Mouse (Mus musculus) 3T3-L1 (cell line): ENCODE measurements around the gene Ago4.
A peak's percentile ranks its signal among the peaks of the same experiment; 100 is the strongest.

Source experiments
- DNase-seq: peaks from one replicate; pipeline ENCODE4 v3.0.0-alpha.2; 2015; ENCODE audit warnings: low read depth, low spot score

Gene Ago4

GRCm38 (mm10) chr4:126473031-126473430, 60.2 kb downstream of the Ago4 start:
- peak; percentile 6 for DNase-seq

DNA sequence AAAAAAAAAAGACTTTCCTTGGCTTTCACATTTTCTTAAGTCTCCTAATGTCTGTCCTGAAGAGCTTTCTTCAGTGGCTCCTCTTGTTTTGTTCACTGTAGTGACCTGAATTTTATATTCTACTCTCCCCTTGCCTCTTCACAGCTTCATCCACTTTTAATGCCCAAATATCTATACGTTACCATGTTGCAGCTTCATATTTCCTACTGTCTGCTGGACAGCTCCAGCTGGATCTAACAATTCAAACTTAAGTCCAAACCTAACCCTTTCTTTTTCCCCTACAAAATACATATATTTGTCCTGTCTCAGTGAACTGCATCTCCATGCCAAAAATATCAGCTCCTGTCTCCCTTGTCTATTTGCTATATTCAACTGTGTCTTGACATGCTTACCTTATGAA, 63.9 kb downstream of the Ago4 start:
- DNase-seq: peak; percentile 27

DNA sequence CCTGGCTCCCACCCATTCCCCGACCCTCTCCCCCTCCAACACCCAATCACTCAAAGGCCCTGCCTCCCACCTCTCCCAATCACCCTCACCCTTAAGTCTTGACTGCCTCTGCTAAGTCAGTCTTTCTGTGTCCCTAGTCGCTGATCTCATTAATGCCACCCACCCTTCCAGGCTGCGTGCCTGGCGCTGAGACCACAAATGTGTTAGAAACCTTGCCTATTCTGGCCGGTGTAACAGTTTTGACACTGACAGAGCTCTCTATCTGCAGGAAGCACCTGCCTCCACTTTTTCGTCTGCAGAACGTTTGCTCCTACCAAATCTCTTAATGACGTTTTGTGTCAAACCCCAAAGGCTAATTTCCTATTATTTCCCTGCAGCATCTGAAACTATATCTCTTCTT, 64.3 kb downstream of the Ago4 start:
- peak; percentile 14 for DNase-seq

- DNase-seq: peak; percentile 88
Measured at GRCm38 (mm10) chr4:126468285-126468901, 64.9 kb downstream of the Ago4 start, which contains the start of gene Ago1. TSS of gene Ago1 (minus strand) at chr4:126468583.

DNA sequence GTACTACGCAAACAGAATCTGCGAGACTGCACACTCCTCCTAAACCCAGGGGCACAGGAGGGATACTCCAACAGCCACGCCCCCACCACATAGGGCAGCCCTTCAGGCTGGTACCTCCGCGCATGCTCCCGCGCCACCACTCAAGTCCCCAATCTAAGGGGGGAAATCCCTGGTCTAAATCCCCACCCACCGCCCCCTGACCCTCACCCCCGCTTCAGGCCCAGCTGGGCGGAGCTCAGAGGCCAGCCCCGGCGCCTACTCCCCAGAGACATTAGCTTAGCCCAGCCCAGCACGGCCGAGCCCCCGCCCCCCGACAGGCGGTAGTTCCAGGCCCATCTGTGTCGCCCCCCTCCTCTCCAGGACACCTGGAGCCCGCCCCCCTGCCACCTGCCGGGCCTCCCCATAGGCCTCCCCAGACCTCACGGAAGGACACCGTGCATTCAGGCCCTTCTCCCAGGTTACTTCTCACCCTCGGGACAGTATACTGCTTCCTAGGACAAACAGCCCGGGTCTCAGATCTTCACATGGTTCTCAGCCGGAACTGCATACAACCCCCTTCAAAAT, 65.5 kb downstream of the Ago4 start:
- DNase-seq: peak; percentile 52

DNA sequence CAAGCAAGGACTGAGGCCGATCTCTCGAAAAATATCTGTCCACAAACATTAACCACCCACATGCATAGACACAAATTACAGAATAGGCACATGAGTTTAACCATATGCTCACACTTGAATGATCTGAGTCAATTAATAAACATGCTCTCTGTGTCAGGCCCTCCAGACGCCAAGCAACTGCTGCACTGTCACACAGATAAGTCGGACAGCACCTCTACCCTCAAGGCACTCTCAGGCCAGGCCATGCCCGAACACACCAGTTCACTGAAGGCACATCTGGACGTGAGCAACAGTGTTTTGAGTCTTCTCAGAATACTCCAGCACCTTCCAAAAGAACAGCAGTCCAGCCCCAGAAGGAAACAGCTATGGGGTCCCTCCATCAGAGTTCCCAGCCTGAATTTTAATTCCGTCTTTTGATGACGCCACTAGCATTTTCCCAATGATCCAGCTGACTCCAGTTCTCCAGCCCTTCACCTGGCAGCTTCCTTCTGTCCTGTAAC, 67.0 kb downstream of the Ago4 start:
- DNase-seq: no peak

DNA sequence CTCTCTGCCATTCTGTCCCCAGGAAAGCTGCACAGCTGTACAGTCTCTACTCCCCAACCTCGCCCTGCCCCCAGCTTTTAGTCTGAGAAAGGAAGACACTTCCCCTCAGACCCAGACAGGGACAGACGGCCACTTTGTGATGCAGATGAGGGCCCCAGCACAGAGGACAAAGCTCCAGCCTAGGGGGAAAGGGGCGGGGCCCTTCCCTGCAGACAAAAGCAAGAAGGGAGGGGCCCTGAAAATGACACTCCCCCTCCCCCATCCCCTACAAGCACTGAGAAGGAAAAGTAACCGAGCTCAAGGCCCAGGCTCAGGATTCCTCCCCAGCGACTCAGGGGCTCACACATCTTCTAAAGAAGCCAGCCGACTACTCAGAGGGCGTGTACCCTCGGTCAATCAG, 67.4 kb downstream of the Ago4 start:
- peak; percentile 34 for DNase-seq

DNA sequence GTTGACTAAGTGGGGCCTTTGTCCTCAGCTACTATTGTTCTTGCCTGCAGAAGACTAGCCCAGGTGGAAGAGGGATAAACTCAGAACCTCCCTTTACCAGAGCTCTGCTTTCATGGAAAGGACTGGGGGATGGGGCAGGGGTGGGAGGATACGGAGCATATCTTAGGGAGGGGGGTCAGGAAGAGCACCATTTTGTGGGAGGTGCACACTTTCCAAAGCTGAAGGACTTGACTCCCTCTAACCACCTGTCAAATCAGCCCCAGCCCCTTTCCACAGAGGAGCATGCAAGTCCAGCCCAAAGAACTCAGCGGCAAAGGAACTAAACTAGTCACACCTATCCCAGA, 68.4 kb downstream of the Ago4 start:
- DNase-seq: no peak

- DNase-seq: no peak
Measured at GRCm38 (mm10) chr4:126464189-126464891, 68.9 kb downstream of the Ago4 start.

GRCm38 (mm10) chr4:126455441-126455840, 77.8 kb downstream of the Ago4 start:
- no peak for DNase-seq

- no peak for DNase-seq
Measured at GRCm38 (mm10) chr4:126454547-126455254, 78.6 kb downstream of the Ago4 start.

- DNase-seq: no peak
Measured at GRCm38 (mm10) chr4:126450268-126450667, 83.0 kb downstream of the Ago4 start.

DNA sequence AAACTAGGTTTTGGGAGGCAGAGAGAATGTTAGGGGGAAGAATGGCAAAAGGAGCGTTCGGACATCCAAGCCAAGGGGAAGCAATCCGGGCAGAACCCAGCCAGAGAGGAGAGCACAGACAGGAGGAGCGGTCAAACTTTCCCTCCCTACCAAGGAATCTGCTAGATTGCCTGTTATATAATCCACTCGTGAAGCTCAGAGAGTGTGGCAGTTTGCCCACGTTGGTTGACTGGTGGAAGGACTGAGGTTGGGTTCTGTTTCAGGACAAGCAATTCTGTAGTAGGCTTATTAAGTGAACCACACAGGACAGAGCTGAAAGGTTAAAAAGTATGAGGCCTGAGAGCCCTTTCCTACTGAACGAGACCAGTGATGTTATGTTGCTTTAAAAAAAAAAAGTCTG, 86.1 kb downstream of the Ago4 start:
- DNase-seq: no peak

DNA sequence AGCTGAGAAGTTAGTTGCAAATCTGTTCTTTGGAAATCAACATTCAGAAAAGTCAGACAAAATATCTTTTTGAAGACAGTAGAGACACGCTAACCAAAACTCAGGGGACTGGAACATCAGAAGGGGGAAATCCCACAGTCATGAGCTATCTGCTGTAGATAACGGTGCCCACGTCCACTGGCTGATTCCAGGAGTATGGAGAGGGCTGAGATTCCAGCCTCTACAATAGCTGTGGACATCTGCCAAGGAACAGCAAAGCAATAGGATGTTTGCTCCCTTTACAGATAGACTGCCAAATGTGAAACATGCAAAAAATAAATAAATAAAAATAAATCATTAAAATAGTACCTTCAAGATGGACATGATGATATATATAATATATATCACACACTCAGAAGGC, 88.7 kb downstream of the Ago4 start:
- no peak for DNase-seq
